Mouse (Mus musculus) heart, postnatal 0 days (tissue): ENCODE measurements at regions not wholly inside any gene's neighbourhood (a gene's known extent, or its start where the extent isn't known, plus 50 kb on each side); places are given as distances from the start of the nearest gene placed in this dataset.

Experiments
- CTCF ChIP-seq: IDR thresholded peaks from 2 replicates; pipeline ENCODE4 v1.5.1; 2016; ENCODE audit warnings: antibody characterized with exemption, control low read depth, low read depth
- EP300 ChIP-seq: IDR thresholded peaks from 2 replicates; pipeline ENCODE4 v1.6.1; 2016; ENCODE audit warnings: antibody characterized with exemption, low read depth

GRCm38 (mm10) chr3:35342584-35342983 lies 411.3 kb upstream of the Atp11b start:
- TF ChIP-seq CTCF, result no peak
- TF ChIP-seq EP300, result no peak
